Mouse (Mus musculus) lung, postnatal 0 days (tissue): ENCODE results near the gene Gm10310.
"Not testable (repeated sequence)": the region's sequence is repeated elsewhere in the genome, so short reads cannot be mapped to it uniquely, and the experiment has no call there.

Experiments
- CTCF ChIP-seq: IDR thresholded peaks from 2 replicates; pipeline ENCODE4 v1.5.1; 2016; ENCODE audit warnings: antibody characterized with exemption, mild to moderate bottlenecking
- EP300 ChIP-seq: IDR thresholded peaks from 2 replicates; pipeline ENCODE4 v1.6.1; 2016; ENCODE audit warnings: antibody characterized with exemption, mild to moderate bottlenecking, control low read depth

- not testable (repeated sequence) for TF ChIP-seq CTCF, EP300
Observed at GRCm38 (mm10) chr10:130004104-130004503, 19.2 kb upstream of the Gm10310 start.
